Mouse (Mus musculus): ENCODE data around the gene Gbx2.

Gbx2 gene

DNA sequence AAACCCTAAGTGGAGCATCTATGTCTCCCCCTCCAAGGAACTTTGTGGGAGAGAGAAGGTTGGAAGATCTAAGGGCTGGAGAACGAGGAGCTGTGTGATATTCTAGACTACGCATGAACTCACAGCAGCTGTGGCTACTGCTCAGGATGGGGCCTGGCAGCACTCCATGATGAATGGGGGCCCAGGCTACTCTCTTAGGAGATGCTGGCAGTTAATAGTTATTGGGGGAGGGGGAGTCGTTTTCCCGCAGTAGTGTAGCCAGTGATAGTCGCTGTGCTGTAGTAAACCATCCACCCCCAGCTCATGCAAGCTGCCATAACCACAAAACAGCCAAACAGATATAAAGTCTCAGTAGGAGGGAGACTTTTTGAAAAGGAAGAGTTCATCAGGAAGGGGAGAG lies 18.6 kb downstream of the Gbx2 start:
- DNase-seq (ENCODE audit: low spot score in 2 of 2) = no peak

DNA sequence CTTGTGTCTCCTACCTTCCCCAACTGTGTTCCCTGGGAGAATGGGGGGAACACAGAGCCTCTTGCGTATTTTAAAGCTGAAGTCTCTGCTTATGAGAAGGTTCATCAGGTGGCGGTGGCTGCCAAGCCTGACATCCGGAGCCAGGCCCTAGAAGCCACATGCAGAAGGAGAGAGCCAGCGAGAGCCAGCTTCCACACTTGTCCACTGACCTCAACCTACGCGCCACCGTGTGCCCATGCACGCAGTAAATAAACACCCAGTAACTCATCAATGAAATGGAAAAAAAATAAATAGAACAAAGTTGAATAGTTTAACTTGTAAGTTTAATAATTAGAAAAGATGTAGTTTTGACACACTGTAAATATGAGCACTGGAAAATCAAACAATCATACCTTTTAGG lies 21.2 kb downstream of the Gbx2 start:
- no peak for DNase-seq (ENCODE audit: low spot score in 2 of 2)

DNA sequence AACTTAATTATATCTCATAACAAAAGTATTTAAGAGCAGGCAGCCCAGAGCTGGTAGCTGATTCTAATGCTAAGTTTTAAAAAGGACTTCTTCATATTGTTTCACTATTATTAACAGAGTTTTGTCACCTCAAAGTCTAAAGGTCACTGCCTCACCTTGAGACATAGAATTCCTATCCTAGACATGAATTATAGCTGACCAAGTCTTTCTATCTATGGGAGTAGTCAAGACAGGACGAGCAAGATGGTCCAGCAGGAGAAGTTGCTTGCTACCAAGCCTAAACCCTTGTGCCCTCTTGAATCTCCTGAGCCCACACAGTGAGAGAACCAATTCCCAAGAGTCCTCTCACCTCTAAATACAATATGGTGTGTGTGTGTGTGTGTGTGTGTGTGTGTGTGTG lies 28.3 kb downstream of the Gbx2 start:
- DNase-seq (ENCODE audit: low spot score in 2 of 2) = no peak

DNA sequence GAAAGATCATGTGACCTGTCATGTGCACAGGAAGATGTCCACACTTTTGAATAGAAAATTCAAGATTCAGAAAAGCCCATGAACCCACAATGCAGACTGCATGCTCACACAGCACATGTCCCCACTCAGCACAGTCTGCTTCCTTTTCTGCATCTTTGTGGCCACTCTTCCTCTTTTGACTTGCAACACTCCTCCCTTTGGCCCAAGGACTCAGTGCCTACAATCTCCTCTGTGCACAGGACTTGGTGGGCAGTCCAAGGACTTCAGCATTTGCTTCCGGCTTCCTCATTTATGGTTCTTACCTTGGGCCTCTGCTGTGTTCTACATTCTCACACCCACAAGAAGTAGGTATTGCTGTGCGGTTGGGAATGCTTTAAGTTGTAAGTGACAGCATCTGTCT lies 28.7 kb downstream of the Gbx2 start:
- DNase-seq (ENCODE audit: low spot score in 2 of 2) = no peak

DNA sequence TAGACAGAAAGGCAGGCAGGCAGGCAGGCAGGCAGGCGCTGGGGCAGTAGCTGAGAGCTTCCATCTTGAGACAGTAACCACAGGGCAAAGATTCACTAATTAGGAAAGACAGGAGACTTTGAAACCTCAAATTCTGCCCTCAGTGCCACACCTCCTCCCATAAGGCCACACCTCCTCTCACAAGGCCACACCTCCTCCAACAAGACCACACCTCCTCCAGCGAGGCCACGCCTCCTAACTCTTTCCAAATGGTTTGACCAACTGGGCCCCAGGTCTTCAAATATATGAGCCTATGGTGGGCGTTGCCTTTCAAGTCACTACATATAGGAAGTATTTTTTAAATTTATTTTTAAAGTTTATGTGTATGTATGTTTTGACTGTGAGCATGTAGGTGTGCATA lies 29.6 kb downstream of the Gbx2 start:
- DNase-seq (ENCODE audit: low spot score in 2 of 2) = no peak

DNA sequence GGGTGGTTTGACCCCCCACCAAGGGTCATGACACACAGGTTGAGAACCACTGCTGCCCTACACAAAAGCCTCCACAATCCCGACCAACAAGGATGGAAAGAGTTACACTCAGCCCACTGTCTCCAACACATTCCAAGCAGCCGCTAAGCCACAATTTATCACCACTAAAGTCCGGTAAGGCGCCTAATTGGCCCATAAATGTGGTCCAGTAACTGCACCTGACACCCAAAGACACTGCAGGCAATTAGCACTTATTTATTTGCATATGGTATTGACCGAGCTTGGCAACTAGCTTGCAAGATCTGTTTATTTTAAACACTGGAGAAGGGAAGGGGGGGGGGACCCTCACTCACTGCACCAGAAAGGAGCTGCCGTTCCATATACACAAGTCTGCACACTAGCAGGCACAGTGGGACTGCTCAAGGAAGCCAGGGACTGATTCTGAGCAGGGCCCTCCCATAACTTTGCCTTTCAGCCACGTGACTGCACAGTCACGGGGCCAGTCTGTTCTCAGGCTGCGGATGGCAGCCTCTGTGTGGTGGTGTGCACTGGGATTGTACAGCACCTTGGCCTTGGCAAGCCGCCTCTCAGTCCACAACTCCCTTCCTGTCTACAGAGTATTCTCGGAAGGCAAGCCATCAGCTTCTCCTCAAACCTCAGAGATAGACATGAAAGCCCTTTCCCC lies 31.1 kb downstream of the Gbx2 start:
- no peak for DNase-seq (ENCODE audit: low spot score in 2 of 2)

DNA sequence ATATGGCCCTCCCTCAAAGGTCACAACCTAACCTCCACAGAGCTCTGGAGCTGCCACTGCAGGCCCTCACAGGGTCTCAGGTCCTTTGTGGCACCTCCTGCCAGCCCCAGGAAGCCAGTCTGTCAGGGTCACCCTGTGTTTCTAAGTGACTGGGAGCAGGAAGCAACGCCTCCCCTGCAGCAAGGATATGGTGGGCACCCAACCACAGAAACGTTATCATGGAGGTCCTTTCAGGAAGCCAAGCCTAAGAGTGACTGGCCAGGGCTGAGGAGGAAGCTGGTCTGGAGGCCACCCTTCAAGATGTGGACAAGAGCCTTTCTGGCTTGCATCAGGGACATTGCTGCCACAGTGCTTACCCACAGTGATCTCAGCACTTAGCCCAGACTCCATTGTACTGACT lies 31.9 kb downstream of the Gbx2 start:
- DNase-seq (ENCODE audit: low spot score in 2 of 2) = no peak

DNA sequence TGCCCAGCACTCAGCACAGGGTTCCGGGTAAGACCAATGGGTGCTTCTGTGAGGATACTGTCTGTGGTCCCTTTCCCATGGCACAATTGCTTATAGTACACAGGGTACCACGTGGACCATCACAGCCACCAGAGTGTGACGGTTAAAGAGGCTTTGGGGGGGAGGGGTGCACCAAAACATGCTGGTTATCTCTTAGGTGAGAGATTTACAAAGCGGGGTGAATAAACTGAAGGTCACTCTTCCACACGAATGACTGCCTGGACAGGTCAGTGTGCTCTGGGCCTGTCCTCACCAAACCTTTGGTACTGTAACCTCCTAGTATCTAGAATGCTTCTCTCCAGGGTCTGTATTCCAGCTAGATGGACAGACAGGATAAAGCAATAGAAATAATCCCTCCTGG lies 35.2 kb downstream of the Gbx2 start:
- no peak for DNase-seq (ENCODE audit: low spot score in 2 of 2)

DNA sequence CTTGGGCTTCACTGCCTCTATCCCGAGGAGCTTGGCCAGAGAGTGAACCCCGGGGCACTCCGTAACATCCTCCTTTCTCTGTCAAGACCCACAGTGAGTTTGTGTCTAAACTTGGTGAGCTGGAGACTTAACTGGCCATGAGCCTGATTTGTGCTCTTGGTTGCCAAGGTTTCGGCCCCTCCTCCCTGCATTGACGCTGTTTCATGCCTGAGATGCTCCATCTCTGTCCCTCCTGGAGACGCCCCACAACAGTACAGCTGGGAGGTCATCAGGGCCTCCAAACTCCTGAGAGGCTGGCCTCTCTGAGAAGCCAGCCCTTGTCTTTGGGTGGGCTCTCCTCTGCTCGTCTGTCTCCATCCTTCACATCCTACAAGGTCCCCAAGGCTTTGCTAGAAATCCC lies 38.7 kb downstream of the Gbx2 start:
- DNase-seq (ENCODE audit: low spot score in 2 of 2) = no peak

DNA sequence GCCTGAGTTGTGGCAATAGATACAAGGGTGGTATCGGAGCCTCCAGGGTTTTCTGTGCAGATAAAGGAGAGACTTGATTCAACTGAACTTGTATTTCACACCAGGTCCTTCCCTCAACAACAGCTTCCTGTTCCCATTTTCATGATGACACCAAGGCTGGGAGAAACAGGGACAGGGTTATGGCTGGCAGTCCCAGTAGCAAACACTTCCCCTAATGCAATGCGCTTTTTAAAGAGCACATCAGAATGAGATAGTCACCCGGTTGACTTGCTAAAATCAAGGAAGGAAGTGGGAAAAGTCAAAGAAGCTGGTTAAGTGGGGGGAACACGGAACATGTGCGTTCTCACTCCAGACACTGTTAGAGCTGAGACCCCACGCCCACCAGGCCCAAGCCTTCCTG lies 39.6 kb downstream of the Gbx2 start:
- DNase-seq (ENCODE audit: low spot score in 2 of 2) = no peak

DNA sequence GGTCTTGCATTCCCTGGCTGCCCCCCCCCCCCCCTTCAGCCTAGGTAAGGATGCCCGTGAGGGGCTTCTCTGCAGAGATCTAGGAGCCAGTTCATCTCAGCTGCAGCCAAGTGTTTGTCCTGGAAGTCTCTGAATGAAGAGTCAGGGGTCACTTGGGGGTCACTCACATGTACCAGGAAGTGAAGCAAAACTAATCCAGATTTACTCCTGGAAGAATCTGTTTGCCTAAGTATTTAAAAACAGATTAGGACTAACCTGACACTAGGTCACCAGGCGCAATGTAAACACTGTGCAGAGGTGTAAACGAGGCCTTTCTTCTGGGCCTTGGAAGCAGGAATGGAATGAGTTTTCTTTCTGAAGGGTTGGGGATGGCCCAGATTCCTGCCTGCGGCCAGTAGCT lies 45.3 kb downstream of the Gbx2 start:
- DNase-seq (ENCODE audit: low spot score in 2 of 2) = no peak

DNA sequence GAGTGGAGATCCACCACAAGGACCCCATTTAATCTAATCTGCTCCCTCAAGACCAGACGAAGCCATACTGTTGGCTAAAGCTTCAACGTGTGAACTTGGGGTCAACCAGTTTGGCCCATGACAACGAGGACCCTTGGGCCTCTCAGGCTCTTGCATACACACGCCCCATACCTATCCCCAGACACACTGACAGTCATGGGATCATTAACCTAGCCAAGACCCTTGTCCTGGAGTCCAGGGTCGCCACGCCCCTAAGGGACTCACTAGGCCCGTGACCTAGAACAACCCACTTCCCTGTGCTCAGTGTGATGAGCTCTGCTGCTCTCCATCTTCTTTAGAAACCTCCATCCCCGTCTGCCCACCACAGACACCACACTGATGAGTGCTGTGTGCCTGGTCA lies 46.6 kb downstream of the Gbx2 start:
- no peak for DNase-seq (ENCODE audit: low spot score in 2 of 2)

DNA sequence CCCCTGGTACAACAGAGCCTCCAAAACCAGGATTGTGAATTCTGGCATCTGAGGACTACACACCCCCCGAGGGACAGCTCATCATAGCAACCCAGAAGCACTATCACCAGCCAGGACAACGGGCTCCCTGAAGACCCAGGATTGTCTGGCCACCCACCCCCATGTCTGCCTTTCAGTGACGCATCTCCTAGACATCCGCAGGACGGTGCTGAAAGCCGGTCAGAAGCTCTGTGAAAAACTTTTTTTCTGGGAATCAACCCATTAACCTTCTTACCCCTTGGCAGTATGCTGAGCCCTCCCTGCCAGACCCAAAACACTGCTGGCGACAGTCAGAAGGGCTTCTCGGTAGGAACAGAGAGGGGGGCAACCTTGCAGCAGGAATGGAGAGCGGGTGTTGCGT lies 50.1 kb downstream of the Gbx2 start:
- DNase-seq (ENCODE audit: low spot score in 2 of 2) = no peak

DNA sequence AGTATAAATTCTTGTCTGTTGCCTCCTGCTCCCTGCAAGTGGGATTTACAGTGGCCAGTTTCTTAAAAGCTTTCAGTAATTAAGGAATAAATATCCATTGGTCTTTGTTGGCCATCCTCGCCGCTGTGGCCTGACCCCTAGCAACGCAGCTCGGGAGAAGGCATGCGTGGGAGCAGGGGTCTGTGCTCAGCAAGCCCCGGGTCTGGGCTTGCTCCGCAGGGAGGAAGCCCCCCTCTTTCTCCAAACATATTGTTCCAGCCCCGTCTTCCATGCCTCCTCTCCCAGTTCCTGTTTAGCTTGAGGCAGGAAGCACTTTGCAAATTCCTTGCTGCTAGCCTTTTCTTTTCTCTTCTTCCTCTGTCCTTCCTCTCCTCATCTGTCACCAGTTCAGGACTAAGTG lies 50.8 kb downstream of the Gbx2 start:
- no peak for DNase-seq (ENCODE audit: low spot score in 2 of 2)

DNA sequence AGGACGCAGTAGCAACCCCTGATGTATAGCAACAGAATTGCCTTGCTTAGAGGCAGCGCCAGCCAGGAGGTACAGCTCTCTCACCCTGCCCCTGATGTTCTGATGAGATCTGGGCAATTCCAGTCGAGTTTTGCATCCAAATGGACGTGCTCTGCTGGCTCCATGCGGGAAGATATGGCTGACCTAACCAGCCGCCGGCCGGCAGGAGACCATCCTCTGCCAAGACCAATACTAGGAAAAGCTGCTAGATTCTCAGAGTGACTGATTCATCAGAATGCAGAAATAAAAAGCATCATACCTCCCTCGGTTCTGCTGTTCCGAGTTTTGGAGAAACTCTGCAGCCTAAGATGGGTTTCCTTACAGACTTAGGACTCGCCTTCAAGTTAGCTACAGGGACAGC lies 52.5 kb downstream of the Gbx2 start:
- DNase-seq (ENCODE audit: low spot score in 2 of 2) = no peak
